Mouse (Mus musculus) erythroid progenitor cell, adult 5-6 weeks (primary cell): ENCODE measurements around the gene Aldh9a1. TPM values are rescaled to one million over a fixed set of nuclear protein-coding genes. Genes with fewer than 3 reads are reported as not detected.
A peak's percentile ranks its signal among the peaks of the same experiment; 100 is the strongest.
"Not testable (repeated sequence)": the region's sequence is repeated elsewhere in the genome, so short reads cannot be mapped to it uniquely, and the experiment has no call there.

Experiments
- ATAC-seq: replicated peaks from 2 replicates; pipeline ENCODE4 v1.8.0; 2016; ENCODE audit warnings: moderate number of reproducible peaks, mild to moderate bottlenecking, moderate TSS enrichment, inconsistent platforms; ENCODE audit not compliant: poor library complexity, low FRiP score, severe bottlenecking
- total RNA-seq, 2 experiments: library from RNA; stranded (forward) in 1 of 2; stranded (reverse) in 1 of 2; fragments of 150-400 nt in 1 of 2; fragments of 186-747, 209-891 nt in 1 of 2; gene quantifications; 2 replicates each; pipeline versions ENCODE4 v1.2.3 to v1.2.4; 2015 to 2017; ENCODE audit warnings: low replicate concordance in 2 of 2

Gene Aldh9a1
- total RNA-seq, 2 experiments from 2014 or later: 11.8 to 20.1 TPM

GRCm38 (mm10) chr1:167345994-167346520 lies 3.7 kb upstream of the Aldh9a1 start:
- ATAC-seq: not testable (repeated sequence)

- ATAC-seq: not testable (repeated sequence)
Measured at GRCm38 (mm10) chr1:167349206-167349605, 585 bp upstream of the Aldh9a1 start.

- no peak for ATAC-seq
Measured at GRCm38 (mm10) chr1:167350597-167351415, 1.0 kb downstream of the Aldh9a1 start.

- no peak for ATAC-seq
Measured at GRCm38 (mm10) chr1:167352403-167352802, 2.6 kb downstream of the Aldh9a1 start.

GRCm38 (mm10) chr1:167357387-167357786 lies 7.6 kb downstream of the Aldh9a1 start:
- no peak for ATAC-seq

- no peak for ATAC-seq
Measured at GRCm38 (mm10) chr1:167358731-167359130, 8.9 kb downstream of the Aldh9a1 start.

GRCm38 (mm10) chr1:167360268-167360667 lies 10.5 kb downstream of the Aldh9a1 start:
- no peak for ATAC-seq

- no peak for ATAC-seq
Measured at GRCm38 (mm10) chr1:167362819-167363218, 13.0 kb downstream of the Aldh9a1 start.

- no peak for ATAC-seq
Measured at GRCm38 (mm10) chr1:167363322-167363721, 13.5 kb downstream of the Aldh9a1 start.

- no peak for ATAC-seq
Measured at GRCm38 (mm10) chr1:167365808-167366207, 16.0 kb downstream of the Aldh9a1 start.

GRCm38 (mm10) chr1:167366621-167367020 lies 16.8 kb downstream of the Aldh9a1 start:
- ATAC-seq: no peak

GRCm38 (mm10) chr1:167368018-167368417 lies 18.2 kb downstream of the Aldh9a1 start:
- ATAC-seq: peak; percentile 13

GRCm38 (mm10) chr1:167368513-167368912 lies 18.7 kb downstream of the Aldh9a1 start:
- peak; percentile 89 for ATAC-seq

GRCm38 (mm10) chr1:167369905-167370304 lies 20.1 kb downstream of the Aldh9a1 start:
- peak; percentile 73 for ATAC-seq

GRCm38 (mm10) chr1:167372739-167373138 lies 22.9 kb downstream of the Aldh9a1 start:
- no peak for ATAC-seq

GRCm38 (mm10) chr1:167374003-167374784 lies 24.4 kb downstream of the Aldh9a1 start:
- peak; percentile 76 for ATAC-seq

- ATAC-seq: no peak
Measured at GRCm38 (mm10) chr1:167374942-167375341, 25.2 kb downstream of the Aldh9a1 start.

- ATAC-seq: no peak
Measured at GRCm38 (mm10) chr1:167378019-167378418, 28.2 kb downstream of the Aldh9a1 start.

GRCm38 (mm10) chr1:167379751-167380150 lies 30.0 kb downstream of the Aldh9a1 start:
- no peak for ATAC-seq

GRCm38 (mm10) chr1:167380223-167380622 lies 30.4 kb downstream of the Aldh9a1 start:
- no peak for ATAC-seq
